Mouse (Mus musculus) liver, embryonic 15.5 days (tissue): ENCODE results near the gene Cd79a. TPM values are rescaled to one million over a fixed set of nuclear protein-coding genes. Genes with fewer than 3 reads are reported as not detected.

Experiments
- ATAC-seq: fragments of 200-750 bp; cut with Nextera tagmentation; 2 replicates; pipeline ENCODE4 v1.8.0; 2017; ENCODE audit warnings: moderate number of reproducible peaks, mild to moderate bottlenecking, moderate library complexity; ENCODE audit not compliant: insufficient read depth
- H3K27ac ChIP-seq: fragments of 300-500 bp; sonication (generic); replicated peaks from 2 replicates; pipeline ENCODE4 v1.5.1; 2015; ENCODE audit warnings: mild to moderate bottlenecking, inconsistent platforms
- H3K27me3 ChIP-seq: fragments of 300-500 bp; sonication (generic); 2 replicates; pipeline ENCODE4 v1.6.1; 2015; ENCODE audit warnings: mild to moderate bottlenecking, inconsistent platforms
- H3K36me3 ChIP-seq: fragments of 300-500 bp; sonication (generic); replicated peaks from 2 replicates; pipeline ENCODE4 v1.6.1; 2015; ENCODE audit warnings: moderate library complexity, mild to moderate bottlenecking, inconsistent platforms
- H3K4me1 ChIP-seq: fragments of 300-500 bp; sonication (generic); replicated peaks from 2 replicates; pipeline ENCODE4 v1.6.1; 2015; ENCODE audit warnings: inconsistent platforms
- H3K4me2 ChIP-seq: fragments of 300-500 bp; sonication (generic); 2 replicates; pipeline ENCODE4 v1.6.1; 2015; ENCODE audit warnings: moderate library complexity, mild to moderate bottlenecking, inconsistent platforms
- H3K4me3 ChIP-seq: fragments of 300-500 bp; sonication (generic); replicated peaks from 2 replicates; pipeline ENCODE4 v1.5.1; 2015; ENCODE audit warnings: mild to moderate bottlenecking, inconsistent platforms
- H3K9ac ChIP-seq: fragments of 300-500 bp; sonication (generic); 2 replicates; pipeline ENCODE4 v1.6.1; 2015; ENCODE audit warnings: moderate library complexity, mild to moderate bottlenecking, inconsistent platforms
- H3K9me3 ChIP-seq: fragments of 300-500 bp; sonication (generic); replicated peaks from 2 replicates; pipeline ENCODE4 v1.6.1; 2016; ENCODE audit warnings: inconsistent platforms
- WGBS: fragments of 180-500 bp; shearing (Covaris S2); methylation state at CpG from one replicate; pipeline ENCODE4 v1.1.7; 2015; ENCODE audit warnings: mixed read lengths; ENCODE audit not compliant: insufficient replicate concordance; 5-methylcytosine and 5-hydroxymethylcytosine counted together
- polyA plus RNA-seq: library from polyadenylated mRNA; unstranded; fragments of >200 nt; fragmentation: Nextera tagmentation; extraction: Ambion mirVana; gene quantifications from 2 replicates; pipeline ENCODE4 v1.2.1, GENCODE M21; 2015

The Cd79a gene
- 6.0 and 7.2 TPM in 2 replicates for polyA plus RNA-seq

DNA sequence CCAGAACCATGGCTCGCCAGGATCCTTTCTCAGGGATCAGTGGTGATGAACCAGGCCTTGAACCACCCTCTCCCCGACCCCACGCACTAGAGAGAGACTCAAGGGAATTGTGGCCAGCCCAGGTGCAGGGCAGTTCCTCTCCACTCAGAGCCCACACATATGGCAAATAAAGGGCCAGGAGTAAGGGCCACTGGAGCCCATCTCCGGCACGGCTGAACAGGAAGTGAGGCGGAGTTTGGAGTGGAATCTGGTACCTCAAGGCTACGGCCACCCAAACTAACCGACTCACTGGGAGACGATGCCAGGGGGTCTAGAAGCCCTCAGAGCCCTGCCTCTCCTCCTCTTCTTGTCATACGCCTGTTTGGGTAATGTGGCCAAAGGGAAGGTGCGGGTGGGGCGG lies at the start of gene Cd79a:
TSS of gene Cd79a (plus strand) at position 158 of the 400 bp plus-strand sequence.
- Histone ChIP-seq H3K9me3 (no peaks in the 10 kb centered on the region), H3K36me3 (no peaks in the 10 kb centered on the region), H3K4me1 (peaks cover 16% of the 10 kb centered on the region), H3K4me3 (no peak within 1 kb of the TSS), H3K9ac (no peak within 1 kb of the TSS), H3K4me2 (no peak within 1 kb of the TSS), H3K27me3 (no peaks in the 10 kb centered on the region), H3K27ac (no peak within 1 kb of the TSS)
- 49% methylated on average over 12 of the region's 12 CpGs for WGBS
- no peak for ATAC-seq

DNA sequence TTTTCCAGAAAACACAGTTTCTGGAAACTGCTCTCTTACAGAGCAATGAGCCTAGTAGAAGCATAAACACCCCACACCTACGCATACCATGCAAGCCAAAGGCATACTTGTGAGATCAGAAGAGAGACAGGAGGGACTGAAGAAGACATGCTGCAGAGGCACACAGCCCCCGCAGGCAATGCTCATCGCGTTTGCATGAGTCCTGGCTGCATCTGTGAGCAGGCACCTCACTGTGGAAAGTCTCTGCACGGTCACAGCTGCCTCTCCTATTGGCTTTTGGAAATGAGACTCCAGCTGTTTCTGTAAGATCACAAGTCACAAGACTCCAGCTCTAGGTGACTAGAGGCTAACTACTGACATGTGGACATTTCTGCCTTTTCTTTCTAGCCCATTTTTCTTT lies 47.0 kb upstream of the Cd79a start:
- Histone ChIP-seq H3K4me1 (peaks cover 83% of the 10 kb centered on the region), H3K27me3 (no peaks in the 10 kb centered on the region), H3K4me2 (peak overlapping the region; percentile 70), H3K9ac (peak overlapping the region; percentile 54), H3K4me3 (peak overlapping the region; percentile 43), H3K9me3 (no peaks in the 10 kb centered on the region), H3K36me3 (no peaks in the 10 kb centered on the region), H3K27ac (peak overlapping the region; percentile 99)
- no peak for ATAC-seq
- WGBS, result 27% methylated on average over 5 of the region's 5 CpGs

DNA sequence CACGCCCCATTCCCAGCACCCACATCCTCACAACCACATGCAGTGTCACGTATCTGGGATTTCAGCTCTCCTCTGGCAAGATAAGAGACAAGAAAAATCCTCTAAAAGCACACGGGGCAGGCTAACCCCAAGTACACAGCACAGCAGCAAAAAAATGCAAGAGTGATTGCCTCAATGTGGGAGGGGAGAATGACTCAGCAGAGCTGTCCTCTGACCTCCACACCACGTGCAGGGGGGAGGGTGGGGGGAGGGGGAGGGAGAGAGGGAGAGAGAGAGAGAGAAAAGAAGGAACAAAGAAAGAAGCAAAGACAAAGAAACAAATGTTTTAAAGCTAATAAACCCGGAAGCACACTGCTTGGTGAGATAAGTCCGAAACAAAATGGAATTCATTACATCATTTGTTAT lies 46.3 kb upstream of the Cd79a start:
- 8% methylated on average over 6 of the region's 6 CpGs for WGBS
- H3K9ac ChIP-seq, result peak overlapping the region; percentile 54
- peak overlapping the region; percentile 70 for H3K4me2 ChIP-seq

DNA sequence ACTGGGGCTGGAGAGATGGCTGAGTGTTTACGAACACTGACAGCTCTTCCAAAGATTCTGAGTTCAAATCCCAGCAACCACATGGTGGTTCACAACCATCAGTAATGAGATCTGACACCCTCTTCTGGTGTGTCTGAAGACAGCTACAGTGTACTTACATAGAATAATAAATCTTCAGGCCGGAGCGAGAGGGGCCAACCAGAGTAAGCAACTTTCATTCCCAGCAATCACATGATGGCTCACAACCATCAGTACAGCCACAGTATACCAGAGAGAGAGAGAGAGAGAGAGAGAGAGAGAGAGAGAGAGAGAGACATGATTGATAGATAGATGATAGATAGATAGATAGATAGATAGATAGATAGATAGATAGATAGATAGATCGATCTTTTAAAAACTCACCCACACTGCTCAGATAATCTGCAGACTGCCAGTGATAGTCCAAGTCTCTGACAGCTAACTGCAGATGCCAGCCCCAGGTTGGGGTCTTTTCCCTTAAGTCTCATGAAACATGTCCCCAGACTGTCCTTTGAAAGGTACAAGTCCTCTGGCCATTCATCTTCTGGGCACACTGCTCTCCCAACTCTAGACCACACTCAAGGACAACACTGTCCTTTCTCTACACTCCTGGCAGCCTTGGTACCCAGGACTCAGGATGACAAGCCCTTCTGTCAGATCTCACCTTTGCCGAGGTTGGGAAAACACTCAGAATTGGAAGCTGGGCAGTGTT lies 45.4 kb upstream of the Cd79a start:
- no peak for ATAC-seq
- Histone ChIP-seq H3K27ac (peak overlapping the region; percentile 99), H3K36me3 (no peaks in the 10 kb centered on the region), H3K9ac (peak overlapping the region; percentile 41), H3K27me3 (no peaks in the 10 kb centered on the region), H3K4me3 (peak overlapping the region; percentile 43), H3K4me2 (peak overlapping the region; percentile 70), H3K4me1 (peaks cover 78% of the 10 kb centered on the region), H3K9me3 (no peaks in the 10 kb centered on the region)
- 55% methylated on average over 5 of the region's 5 CpGs for WGBS

More for the DNA sequence above, 46.3 kb upstream of the Cd79a start:
- peak; percentile 34 for ATAC-seq
- no peaks in the 10 kb centered on the region for H3K9me3 ChIP-seq
- no peaks in the 10 kb centered on the region for H3K27me3 ChIP-seq
- no peaks in the 10 kb centered on the region for H3K36me3 ChIP-seq
- H3K27ac ChIP-seq, result peak overlapping the region; percentile 99
- peak overlapping the region; percentile 43 for H3K4me3 ChIP-seq
- H3K4me1 ChIP-seq, result peaks cover 81% of the 10 kb centered on the region

GRCm38 (mm10) chr7:24852557-24853232 lies 44.5 kb upstream of the Cd79a start:
- peak overlapping the region; percentile 99 for H3K27ac ChIP-seq
- peaks cover 80% of the 10 kb centered on the region for H3K4me1 ChIP-seq
- peak overlapping the region; percentile 70 for H3K4me2 ChIP-seq
- 30% methylated on average over 8 of the region's 8 CpGs for WGBS
- no peaks in the 10 kb centered on the region for H3K27me3 ChIP-seq
- peak overlapping the region; percentile 43 for H3K4me3 ChIP-seq
- H3K36me3 ChIP-seq, result no peaks in the 10 kb centered on the region
- peak overlapping the region; percentile 47 for H3K9ac ChIP-seq
- no peaks in the 10 kb centered on the region for H3K9me3 ChIP-seq
- peak; percentile 94 for ATAC-seq

DNA sequence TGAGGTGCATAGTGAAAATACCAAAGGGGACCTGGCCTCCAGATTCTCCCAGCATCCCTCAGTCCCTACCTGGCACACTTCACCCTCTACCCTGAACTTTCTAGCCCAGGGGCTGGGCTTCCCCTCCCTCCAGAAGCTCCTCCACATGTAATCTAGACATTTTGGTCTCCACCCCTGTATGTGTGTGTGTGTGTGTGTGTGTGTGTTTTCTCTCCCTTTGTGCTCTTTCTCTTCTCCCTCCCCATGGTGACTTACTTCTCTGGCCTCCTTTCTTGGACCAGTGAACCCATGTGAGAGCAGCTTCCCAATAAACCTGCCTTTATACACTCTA lies 44.0 kb upstream of the Cd79a start:
- H3K36me3 ChIP-seq, result no peaks in the 10 kb centered on the region
- peak overlapping the region; percentile 43 for H3K4me3 ChIP-seq
- H3K4me2 ChIP-seq, result peak overlapping the region; percentile 70
- peaks cover 85% of the 10 kb centered on the region for H3K4me1 ChIP-seq
- peak overlapping the region; percentile 99 for H3K27ac ChIP-seq
- peak; percentile 77 for ATAC-seq
- no peaks in the 10 kb centered on the region for H3K9me3 ChIP-seq
- peak overlapping the region; percentile 47 for H3K9ac ChIP-seq
- no peaks in the 10 kb centered on the region for H3K27me3 ChIP-seq

- Histone ChIP-seq H3K4me3 (peak overlapping the region; percentile 43), H3K4me2 (peak overlapping the region; percentile 70), H3K9me3 (no peaks in the 10 kb centered on the region), H3K9ac (peak overlapping the region; percentile 47), H3K4me1 (peaks cover 90% of the 10 kb centered on the region), H3K36me3 (no peaks in the 10 kb centered on the region), H3K27me3 (no peaks in the 10 kb centered on the region), H3K27ac (peak overlapping the region; percentile 99)
- 34% methylated on average over 7 of the region's 7 CpGs for WGBS
- no peak for ATAC-seq
Observed at GRCm38 (mm10) chr7:24853695-24854094, 43.5 kb upstream of the Cd79a start.

GRCm38 (mm10) chr7:24856460-24857120 lies 40.6 kb upstream of the Cd79a start:
- peak overlapping the region; percentile 61 for H3K27ac ChIP-seq
- H3K36me3 ChIP-seq, result no peaks in the 10 kb centered on the region
- H3K27me3 ChIP-seq, result no peaks in the 10 kb centered on the region
- no peaks in the 10 kb centered on the region for H3K9me3 ChIP-seq
- H3K9ac ChIP-seq, result no peak overlapping the region
- ATAC-seq, result no peak
- H3K4me1 ChIP-seq, result peaks cover 93% of the 10 kb centered on the region
- no peak overlapping the region for H3K4me3 ChIP-seq
- 43% methylated on average over 6 of the region's 6 CpGs for WGBS
- H3K4me2 ChIP-seq, result no peak overlapping the region

DNA sequence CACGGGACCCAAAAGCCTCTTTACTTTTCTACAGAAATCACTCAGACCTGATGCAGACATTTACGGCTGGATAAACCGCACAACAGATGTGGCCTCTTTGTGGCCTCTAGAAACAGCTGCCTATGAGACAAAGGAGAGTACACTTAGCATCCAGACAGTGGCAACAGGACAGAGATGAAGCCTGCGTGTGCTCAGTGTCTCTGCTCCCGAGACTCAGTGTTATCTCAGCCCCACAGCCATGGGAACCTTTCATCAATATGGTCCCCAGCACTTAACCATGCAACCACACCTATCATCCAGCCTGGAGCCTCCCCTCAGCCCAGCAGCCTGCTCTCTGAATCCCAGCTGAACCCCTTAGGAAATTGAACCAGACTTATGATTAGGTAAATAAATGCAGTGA lies 37.9 kb upstream of the Cd79a start:
- H3K4me2 ChIP-seq, result peak overlapping the region; percentile 62

GRCm38 (mm10) chr7:24861913-24862312 lies 35.3 kb upstream of the Cd79a start, which contains the start of gene Gm9844:
Gene Gm9844 (plus strand): TSS chr7:24862213.
- Histone ChIP-seq H3K9ac (0 out of 2 replicates have a peak within 1 kb of the TSS, but pooled peaks have one; percentile 2), H3K4me3 (no peak within 1 kb of the TSS), H3K9me3 (no peaks in the 10 kb centered on the region), H3K36me3 (no peaks in the 10 kb centered on the region), H3K27ac (peak within 1 kb of the TSS; percentile 38; the same call in 1 of the 2 replicates), H3K4me1 (peaks cover 64% of the 10 kb centered on the region), H3K4me2 (no peak within 1 kb of the TSS), H3K27me3 (peaks cover 20% of the 10 kb centered on the region)
- 72% methylated on average over 7 of the region's 7 CpGs for WGBS
- ATAC-seq, result no peak

More for the DNA sequence above, 37.9 kb upstream of the Cd79a start:
- no peaks in the 10 kb centered on the region for H3K9me3 ChIP-seq
- H3K27ac ChIP-seq, result peak overlapping the region; percentile 96
- 0 out of 2 replicates have a peak, but pooled peaks cover 3% of the 10 kb centered on the region for H3K27me3 ChIP-seq
- ATAC-seq, result peak; percentile 100
- no peaks in the 10 kb centered on the region for H3K36me3 ChIP-seq
- peaks cover 75% of the 10 kb centered on the region for H3K4me1 ChIP-seq
- peak overlapping the region; percentile 45 for H3K9ac ChIP-seq
- H3K4me3 ChIP-seq, result peak overlapping the region; percentile 27
- 29% methylated on average over 5 of the region's 5 CpGs for WGBS

GRCm38 (mm10) chr7:24862853-24863252 lies 34.3 kb upstream of the Cd79a start:
- no peaks in the 10 kb centered on the region for H3K9me3 ChIP-seq
- no peak overlapping the region for H3K4me3 ChIP-seq
- peaks cover 54% of the 10 kb centered on the region for H3K4me1 ChIP-seq
- WGBS, result 29% methylated on average over 4 of the region's 4 CpGs
- H3K9ac ChIP-seq, result no peak overlapping the region
- H3K36me3 ChIP-seq, result no peaks in the 10 kb centered on the region
- peak overlapping the region; percentile 38; the same call in 1 of the 2 replicates for H3K27ac ChIP-seq
- H3K4me2 ChIP-seq, result no peak overlapping the region
- H3K27me3 ChIP-seq, result peaks cover 28% of the 10 kb centered on the region
- no peak for ATAC-seq
